Mouse (Mus musculus) lung, embryonic 16.5 days (tissue): ENCODE data around the gene Helt. TPM values are rescaled to one million over a fixed set of nuclear protein-coding genes. Genes with fewer than 3 reads are reported as not detected.

Experiments
- ATAC-seq: fragments of 200-750 bp; cut with Nextera tagmentation; 2 replicates; pipeline ENCODE4 v1.8.0; 2017; ENCODE audit warnings: low read depth, mild to moderate bottlenecking, moderate library complexity
- H3K27ac ChIP-seq: fragments of 300-500 bp; sonication (generic); 2 replicates; pipeline ENCODE4 v1.5.1; 2014; ENCODE audit warnings: mild to moderate bottlenecking, control low read depth, low read length
- H3K27me3 ChIP-seq: fragments of 300-500 bp; sonication (generic); 2 replicates; pipeline ENCODE4 v1.6.1; 2014; ENCODE audit warnings: low read depth, low read length, mixed read lengths; ENCODE audit not compliant: control insufficient read depth, insufficient read depth
- H3K36me3 ChIP-seq: fragments of 300-500 bp; sonication (generic); 2 replicates; pipeline ENCODE4 v1.6.1; 2014; ENCODE audit warnings: low read length; ENCODE audit not compliant: control insufficient read depth, insufficient read depth
- H3K4me1 ChIP-seq: fragments of 300-500 bp; sonication (generic); replicated peaks from 2 replicates; pipeline ENCODE4 v1.6.1; 2014; ENCODE audit warnings: low read length, mixed read lengths; ENCODE audit not compliant: control insufficient read depth, insufficient read depth
- H3K4me2 ChIP-seq: fragments of 300-500 bp; sonication (generic); 2 replicates; pipeline ENCODE4 v1.6.1; 2014; ENCODE audit warnings: low read depth, low read length, control low read depth
- H3K4me3 ChIP-seq: fragments of 300-500 bp; sonication (generic); 2 replicates; pipeline ENCODE4 v1.5.1; 2014; ENCODE audit warnings: mild to moderate bottlenecking, low read length, control low read depth
- H3K9ac ChIP-seq: fragments of 300-500 bp; sonication (generic); 2 replicates; pipeline ENCODE4 v1.6.1; 2014; ENCODE audit warnings: low read length, control low read depth
- H3K9me3 ChIP-seq: fragments of 300-500 bp; sonication (generic); 2 replicates; pipeline ENCODE4 v1.6.1; 2016; ENCODE audit warnings: low read length; ENCODE audit not compliant: control insufficient read depth
- WGBS: fragments of 180-500 bp; shearing (Covaris S2); extraction: QIAGEN DNeasy Blood & Tissue Kit; methylation state at CpG from one replicate; pipeline ENCODE4 v1.1.7; 2014; 5-methylcytosine and 5-hydroxymethylcytosine counted together
- polyA plus RNA-seq: library from polyadenylated mRNA; unstranded; fragments of >200 nt; fragmentation: Nextera tagmentation; extraction: Ambion mirVana; gene quantifications from 2 replicates; pipeline ENCODE4 v1.2.1, GENCODE M21; 2015

Helt gene
- polyA plus RNA-seq, result not detected in 2 replicates

- H3K36me3 ChIP-seq, result no peaks in the 10 kb centered on the region
- peaks cover 84% of the 10 kb centered on the region for H3K27me3 ChIP-seq
- H3K4me2 ChIP-seq, result peak within 1 kb of the TSS; percentile 20; the same call in 1 of the 2 replicates
- H3K4me1 ChIP-seq, result 0 out of 2 replicates have a peak, but pooled peaks cover 2% of the 10 kb centered on the region
- no peak for ATAC-seq
- no peaks in the 10 kb centered on the region for H3K9me3 ChIP-seq
- no peak within 1 kb of the TSS for H3K27ac ChIP-seq
- under 1% methylated on average over 50 of the region's 50 CpGs for WGBS
- no peak within 1 kb of the TSS for H3K9ac ChIP-seq
- peak within 1 kb of the TSS; percentile 1; the same call in 1 of the 2 replicates for H3K4me3 ChIP-seq
Measured at GRCm38 (mm10) chr8:46294181-46294892, at the start of gene Helt. TSS of gene Helt (minus strand) at chr8:46294671.

- peak overlapping the region; percentile 34 for H3K4me2 ChIP-seq
- no peaks in the 10 kb centered on the region for H3K36me3 ChIP-seq
- no peak overlapping the region for H3K9ac ChIP-seq
- H3K27me3 ChIP-seq, result no peaks in the 10 kb centered on the region
- WGBS, result 30% methylated on average over 13 of the region's 13 CpGs
- H3K9me3 ChIP-seq, result no peaks in the 10 kb centered on the region
- H3K4me3 ChIP-seq, result peak overlapping the region; percentile 14; the same call in 1 of the 2 replicates
- ATAC-seq, result peak; percentile 76; the same call in 1 of the 2 replicates
- H3K4me1 ChIP-seq, result peaks cover 9% of the 10 kb centered on the region; the same call in 1 of the 2 replicates
- H3K27ac ChIP-seq, result no peak overlapping the region
Measured at GRCm38 (mm10) chr8:46342272-46342671, 47.8 kb upstream of the Helt start.

- peaks cover 9% of the 10 kb centered on the region; the same call in 1 of the 2 replicates for H3K4me1 ChIP-seq
- no peak overlapping the region for H3K4me3 ChIP-seq
- no peak overlapping the region for H3K9ac ChIP-seq
- no peak for ATAC-seq
- H3K4me2 ChIP-seq, result no peak overlapping the region
- no peaks in the 10 kb centered on the region for H3K36me3 ChIP-seq
- no peaks in the 10 kb centered on the region for H3K27me3 ChIP-seq
- H3K27ac ChIP-seq, result no peak overlapping the region
- no peaks in the 10 kb centered on the region for H3K9me3 ChIP-seq
- WGBS, result 72% methylated on average over 14 of the region's 14 CpGs
Measured at GRCm38 (mm10) chr8:46340381-46341273, 46.2 kb upstream of the Helt start.

GRCm38 (mm10) chr8:46339317-46339716 lies 44.8 kb upstream of the Helt start:
- Histone ChIP-seq H3K4me3 (no peak overlapping the region), H3K9ac (no peak overlapping the region), H3K27ac (no peak overlapping the region), H3K4me1 (peaks cover 9% of the 10 kb centered on the region; the same call in 1 of the 2 replicates), H3K36me3 (no peaks in the 10 kb centered on the region), H3K4me2 (no peak overlapping the region), H3K27me3 (no peaks in the 10 kb centered on the region), H3K9me3 (no peaks in the 10 kb centered on the region)
- ATAC-seq, result no peak
- 41% methylated on average over 5 of the region's 5 CpGs for WGBS

- Histone ChIP-seq H3K9ac (no peak overlapping the region), H3K4me2 (no peak overlapping the region), H3K4me3 (no peak overlapping the region), H3K27ac (no peak overlapping the region), H3K27me3 (no peaks in the 10 kb centered on the region), H3K36me3 (no peaks in the 10 kb centered on the region), H3K4me1 (peaks cover 2% of the 10 kb centered on the region; the same call in 1 of the 2 replicates), H3K9me3 (no peaks in the 10 kb centered on the region)
- WGBS, result 84% methylated on average over 8 of the region's 8 CpGs
- ATAC-seq, result no peak
Measured at GRCm38 (mm10) chr8:46336351-46336750, 41.9 kb upstream of the Helt start.

GRCm38 (mm10) chr8:46332389-46333061 lies 38.1 kb upstream of the Helt start:
- Histone ChIP-seq H3K27ac (no peak overlapping the region), H3K9me3 (no peaks in the 10 kb centered on the region), H3K36me3 (no peaks in the 10 kb centered on the region), H3K27me3 (no peaks in the 10 kb centered on the region), H3K4me3 (no peak overlapping the region), H3K9ac (no peak overlapping the region), H3K4me2 (no peak overlapping the region), H3K4me1 (peaks cover 1% of the 10 kb centered on the region; the same call in 1 of the 2 replicates)
- ATAC-seq, result peak; percentile 54; the same call in 1 of the 2 replicates
- 72% methylated on average over 7 of the region's 7 CpGs for WGBS

GRCm38 (mm10) chr8:46331801-46332200 lies 37.3 kb upstream of the Helt start:
- Histone ChIP-seq H3K36me3 (no peaks in the 10 kb centered on the region), H3K9ac (no peak overlapping the region), H3K27me3 (no peaks in the 10 kb centered on the region), H3K9me3 (no peaks in the 10 kb centered on the region), H3K4me1 (peaks cover 3% of the 10 kb centered on the region; the same call in 1 of the 2 replicates), H3K4me3 (no peak overlapping the region), H3K27ac (no peak overlapping the region), H3K4me2 (no peak overlapping the region)
- 63% methylated on average over 5 of the region's 5 CpGs for WGBS
- ATAC-seq, result no peak

GRCm38 (mm10) chr8:46329396-46329795 lies 34.9 kb upstream of the Helt start:
- no peak for ATAC-seq
- peaks cover 4% of the 10 kb centered on the region; the same call in 1 of the 2 replicates for H3K9me3 ChIP-seq

More at GRCm38 (mm10) chr8:46329396-46329795, 34.9 kb upstream of the Helt start:
- Histone ChIP-seq H3K4me3 (no peak overlapping the region), H3K4me1 (peaks cover 3% of the 10 kb centered on the region; the same call in 1 of the 2 replicates), H3K4me2 (no peak overlapping the region), H3K9ac (no peak overlapping the region), H3K27ac (no peak overlapping the region), H3K27me3 (no peaks in the 10 kb centered on the region), H3K36me3 (no peaks in the 10 kb centered on the region; the same call in 1 of the 2 replicates)
- WGBS, result 80% methylated on average over 4 of the region's 4 CpGs
